Mouse (Mus musculus) hindbrain, embryonic 16.5 days (tissue): ENCODE measurements around the gene Ngfr. TPM values are rescaled to one million over a fixed set of nuclear protein-coding genes. Genes with fewer than 3 reads are reported as not detected.

Experiments
- ATAC-seq: fragments of 200-750 bp; cut with Nextera tagmentation; 2 replicates; pipeline ENCODE4 v1.8.0; 2017; ENCODE audit warnings: moderate TSS enrichment, moderate library complexity
- H3K27ac ChIP-seq: fragments of 300-500 bp; sonication (generic); 2 replicates; pipeline ENCODE4 v1.5.1; 2014; ENCODE audit warnings: low read depth, mild to moderate bottlenecking, control low read depth, low read length, moderate library complexity
- H3K27me3 ChIP-seq: fragments of 300-500 bp; sonication (generic); replicated peaks from 2 replicates; pipeline ENCODE4 v1.6.1; 2014; ENCODE audit warnings: low read length; ENCODE audit not compliant: control insufficient read depth, insufficient read depth
- H3K36me3 ChIP-seq: fragments of 300-500 bp; sonication (generic); 2 replicates; pipeline ENCODE4 v1.6.1; 2014; ENCODE audit warnings: mild to moderate bottlenecking, low read length, moderate library complexity, mixed read lengths; ENCODE audit not compliant: control insufficient read depth, insufficient read depth
- H3K4me1 ChIP-seq: fragments of 300-500 bp; sonication (generic); 2 replicates; pipeline ENCODE4 v1.6.1; 2014; ENCODE audit warnings: low read depth, low read length; ENCODE audit not compliant: control insufficient read depth, insufficient read depth
- H3K4me2 ChIP-seq: fragments of 300-500 bp; sonication (generic); 2 replicates; pipeline ENCODE4 v1.6.1; 2014; ENCODE audit warnings: mild to moderate bottlenecking, low read length, control low read depth, moderate library complexity
- H3K4me3 ChIP-seq: fragments of 300-500 bp; sonication (generic); 2 replicates; pipeline ENCODE4 v1.5.1; 2014; ENCODE audit warnings: mild to moderate bottlenecking, low read length, control low read depth, moderate library complexity
- H3K9ac ChIP-seq: fragments of 300-500 bp; sonication (generic); 2 replicates; pipeline ENCODE4 v1.6.1; 2014; ENCODE audit warnings: low read depth, mild to moderate bottlenecking, control low read depth, low read length, moderate library complexity
- H3K9me3 ChIP-seq: fragments of 300-500 bp; sonication (generic); 2 replicates; pipeline ENCODE4 v1.6.1; 2014; ENCODE audit warnings: mild to moderate bottlenecking, low read length, moderate library complexity; ENCODE audit not compliant: control insufficient read depth
- WGBS: fragments of 180-500 bp; shearing (Covaris S2); extraction: QIAGEN DNeasy Blood & Tissue Kit; methylation state at CpG from one replicate; pipeline ENCODE4 v1.1.7; 2014; 5-methylcytosine and 5-hydroxymethylcytosine counted together
- polyA plus RNA-seq: library from polyadenylated mRNA; unstranded; fragments of >200 nt; fragmentation: Nextera tagmentation; extraction: Ambion mirVana; gene quantifications from 2 replicates; pipeline ENCODE4 v1.2.1, GENCODE M21; 2015

The Ngfr gene
- polyA plus RNA-seq, 1 experiment from 2014 or later: 41.7 TPM

GRCm38 (mm10) chr11:95586751-95587422 lies 648 bp downstream of the Ngfr start:
- peaks cover 21% of the 10 kb centered on the region for H3K27me3 ChIP-seq
- H3K4me3 ChIP-seq: peak overlapping the region; percentile 51
- peak overlapping the region; percentile 93 for H3K4me2 ChIP-seq
- WGBS: under 1% methylated on average over 27 of the region's 27 CpGs
- H3K9ac ChIP-seq: peak overlapping the region; percentile 70
- ATAC-seq: 0 out of 2 replicates have a peak, but pooled peaks have one; percentile 1
- H3K9me3 ChIP-seq: no peaks in the 10 kb centered on the region
- H3K27ac ChIP-seq: peak overlapping the region; percentile 57; the same call in 1 of the 2 replicates
- peaks cover 26% of the 10 kb centered on the region for H3K4me1 ChIP-seq
- no peaks in the 10 kb centered on the region for H3K36me3 ChIP-seq

GRCm38 (mm10) chr11:95586184-95586583 lies 1.4 kb downstream of the Ngfr start:
- peaks cover 22% of the 10 kb centered on the region for H3K27me3 ChIP-seq
- H3K9me3 ChIP-seq: no peaks in the 10 kb centered on the region
- H3K9ac ChIP-seq: peak overlapping the region; percentile 70
- no peak overlapping the region for H3K27ac ChIP-seq
- H3K4me3 ChIP-seq: peak overlapping the region; percentile 51
- peak; percentile 51 for ATAC-seq
- H3K4me1 ChIP-seq: peaks cover 26% of the 10 kb centered on the region
- peak overlapping the region; percentile 93 for H3K4me2 ChIP-seq
- under 1% methylated on average over 25 of the region's 25 CpGs for WGBS
- H3K36me3 ChIP-seq: no peaks in the 10 kb centered on the region

- Histone ChIP-seq H3K4me3 (peak overlapping the region; percentile 51), H3K27ac (no peak overlapping the region), H3K4me2 (peak overlapping the region; percentile 93), H3K27me3 (peaks cover 24% of the 10 kb centered on the region), H3K9me3 (no peaks in the 10 kb centered on the region), H3K9ac (peak overlapping the region; percentile 70), H3K36me3 (no peaks in the 10 kb centered on the region), H3K4me1 (peaks cover 26% of the 10 kb centered on the region)
- 3% methylated on average over 15 of the region's 15 CpGs for WGBS
- no peak for ATAC-seq
Observed at GRCm38 (mm10) chr11:95585684-95586083, 1.9 kb downstream of the Ngfr start.

- no peaks in the 10 kb centered on the region for H3K36me3 ChIP-seq
- peak overlapping the region; percentile 28; the same call in 1 of the 2 replicates for H3K9ac ChIP-seq
- H3K4me2 ChIP-seq: peak overlapping the region; percentile 93
- H3K9me3 ChIP-seq: no peaks in the 10 kb centered on the region
- H3K27ac ChIP-seq: no peak overlapping the region
- ATAC-seq: no peak
- peak overlapping the region; percentile 51 for H3K4me3 ChIP-seq
- peaks cover 26% of the 10 kb centered on the region for H3K4me1 ChIP-seq
- peaks cover 28% of the 10 kb centered on the region for H3K27me3 ChIP-seq
- under 1% methylated on average over 22 of the region's 24 CpGs for WGBS
Observed at GRCm38 (mm10) chr11:95585281-95585680, 2.3 kb downstream of the Ngfr start.

- H3K36me3 ChIP-seq: no peaks in the 10 kb centered on the region
- H3K27me3 ChIP-seq: peaks cover 28% of the 10 kb centered on the region
- H3K27ac ChIP-seq: no peak overlapping the region
- peak overlapping the region; percentile 51; the same call in 1 of the 2 replicates for H3K4me3 ChIP-seq
- H3K9ac ChIP-seq: no peak overlapping the region
- WGBS: 10% methylated on average over 9 of the region's 9 CpGs
- peak overlapping the region; percentile 93 for H3K4me2 ChIP-seq
- H3K9me3 ChIP-seq: no peaks in the 10 kb centered on the region
- H3K4me1 ChIP-seq: peaks cover 26% of the 10 kb centered on the region
- ATAC-seq: no peak
Observed at GRCm38 (mm10) chr11:95584651-95585050, 2.9 kb downstream of the Ngfr start.

GRCm38 (mm10) chr11:95583396-95583795 lies 4.1 kb downstream of the Ngfr start:
- no peak for ATAC-seq
- Histone ChIP-seq H3K4me2 (no peak overlapping the region), H3K9me3 (no peaks in the 10 kb centered on the region), H3K9ac (no peak overlapping the region), H3K27ac (no peak overlapping the region), H3K27me3 (peaks cover 33% of the 10 kb centered on the region), H3K4me1 (peaks cover 26% of the 10 kb centered on the region), H3K4me3 (no peak overlapping the region), H3K36me3 (no peaks in the 10 kb centered on the region)
- 53% methylated on average over 6 of the region's 6 CpGs for WGBS

GRCm38 (mm10) chr11:95582193-95582592 lies 5.3 kb downstream of the Ngfr start:
- H3K27me3 ChIP-seq: peaks cover 32% of the 10 kb centered on the region
- H3K9me3 ChIP-seq: no peaks in the 10 kb centered on the region
- H3K27ac ChIP-seq: no peak overlapping the region
- 66% methylated on average over 3 of the region's 3 CpGs for WGBS
- no peak overlapping the region for H3K9ac ChIP-seq
- H3K4me2 ChIP-seq: no peak overlapping the region
- H3K4me1 ChIP-seq: peaks cover 23% of the 10 kb centered on the region
- no peaks in the 10 kb centered on the region for H3K36me3 ChIP-seq
- no peak for ATAC-seq
- no peak overlapping the region for H3K4me3 ChIP-seq

- H3K9me3 ChIP-seq: no peaks in the 10 kb centered on the region
- H3K36me3 ChIP-seq: no peaks in the 10 kb centered on the region
- ATAC-seq: no peak
- WGBS: 36% methylated on average over 6 of the region's 6 CpGs
- no peak overlapping the region for H3K9ac ChIP-seq
- H3K4me1 ChIP-seq: peaks cover 8% of the 10 kb centered on the region
- H3K27ac ChIP-seq: no peak overlapping the region
- peaks cover 29% of the 10 kb centered on the region for H3K27me3 ChIP-seq
- H3K4me2 ChIP-seq: no peak overlapping the region
- H3K4me3 ChIP-seq: no peak overlapping the region
Observed at GRCm38 (mm10) chr11:95579455-95579854, 8.1 kb downstream of the Ngfr start.

- Histone ChIP-seq H3K27ac (no peak overlapping the region), H3K4me2 (peak overlapping the region; percentile 43), H3K9ac (no peak overlapping the region), H3K27me3 (peaks cover 22% of the 10 kb centered on the region), H3K36me3 (no peaks in the 10 kb centered on the region), H3K4me3 (peak overlapping the region; percentile 0; the same call in 1 of the 2 replicates), H3K4me1 (peaks cover 8% of the 10 kb centered on the region), H3K9me3 (no peaks in the 10 kb centered on the region)
- WGBS: 10% methylated on average over 39 of the region's 39 CpGs
- ATAC-seq: peak; percentile 55; the same call in 1 of the 2 replicates
Observed at GRCm38 (mm10) chr11:95577776-95578446, 9.6 kb downstream of the Ngfr start.
